Mouse (Mus musculus) lung, postnatal 0 days (tissue): ENCODE measurements around the gene Crybg3. TPM values are rescaled to one million over a fixed set of nuclear protein-coding genes. Genes with fewer than 3 reads are reported as not detected.

Source experiments
- ATAC-seq: fragments of 200-750 bp; cut with Nextera tagmentation; 2 replicates; pipeline ENCODE4 v1.8.0; 2017; ENCODE audit warnings: moderate library complexity
- DNase-seq: peaks from one replicate; pipeline ENCODE4 v3.0.0-alpha.2; 2016; ENCODE audit warnings: low spot score
- H3K27ac ChIP-seq: fragments of 300-500 bp; sonication (generic); 2 replicates; pipeline ENCODE4 v1.5.1; 2014; ENCODE audit warnings: antibody characterized with exemption, mild to moderate bottlenecking, low read length, mixed read lengths
- H3K27me3 ChIP-seq: fragments of 300-500 bp; sonication (generic); replicated peaks from 2 replicates; pipeline ENCODE4 v1.6.1; 2014; ENCODE audit warnings: low read length, mixed read lengths; ENCODE audit not compliant: insufficient read depth
- H3K36me3 ChIP-seq: fragments of 300-500 bp; sonication (generic); 2 replicates; pipeline ENCODE4 v1.6.1; 2014; ENCODE audit warnings: low read length, mixed read lengths; ENCODE audit not compliant: insufficient read depth
- H3K4me1 ChIP-seq: fragments of 300-500 bp; sonication (generic); 2 replicates; pipeline ENCODE4 v1.6.1; 2014; ENCODE audit warnings: antibody characterized with exemption, low read depth, low read length, mixed read lengths; ENCODE audit not compliant: insufficient read depth
- H3K4me2 ChIP-seq: fragments of 300-500 bp; sonication (generic); replicated peaks from 2 replicates; pipeline ENCODE4 v1.6.1; 2014; ENCODE audit warnings: low read depth, mild to moderate bottlenecking, low read length, moderate library complexity, mixed read lengths
- H3K4me3 ChIP-seq: fragments of 300-500 bp; sonication (generic); 2 replicates; pipeline ENCODE4 v1.5.1; 2014; ENCODE audit warnings: low read depth, low read length
- H3K9ac ChIP-seq: fragments of 300-500 bp; sonication (generic); replicated peaks from 2 replicates; pipeline ENCODE4 v1.6.1; 2014; ENCODE audit warnings: low read depth, mild to moderate bottlenecking
- H3K9me3 ChIP-seq: fragments of 300-500 bp; sonication (generic); 2 replicates; pipeline ENCODE4 v1.6.1; 2016; ENCODE audit warnings: low read length, mixed read lengths
- CTCF ChIP-seq: IDR thresholded peaks from 2 replicates; pipeline ENCODE4 v1.5.1; 2016; ENCODE audit warnings: antibody characterized with exemption, mild to moderate bottlenecking
- EP300 ChIP-seq: IDR thresholded peaks from 2 replicates; pipeline ENCODE4 v1.6.1; 2016; ENCODE audit warnings: antibody characterized with exemption, mild to moderate bottlenecking, control low read depth
- WGBS: fragments of 180-500 bp; shearing (Covaris S2); extraction: QIAGEN DNeasy Blood & Tissue Kit; methylation state at CpG from one replicate; pipeline ENCODE4 v1.1.7; 2014; 5-methylcytosine and 5-hydroxymethylcytosine counted together
- polyA plus RNA-seq: library from polyadenylated mRNA; unstranded; fragments of >200 nt; fragmentation: Nextera tagmentation; extraction: Ambion mirVana; gene quantifications from 2 replicates; pipeline ENCODE4 v1.2.1, GENCODE M21; 2015

The Crybg3 gene
- polyA plus RNA-seq, 1 experiment from 2014 or later: 6.0 TPM

DNA sequence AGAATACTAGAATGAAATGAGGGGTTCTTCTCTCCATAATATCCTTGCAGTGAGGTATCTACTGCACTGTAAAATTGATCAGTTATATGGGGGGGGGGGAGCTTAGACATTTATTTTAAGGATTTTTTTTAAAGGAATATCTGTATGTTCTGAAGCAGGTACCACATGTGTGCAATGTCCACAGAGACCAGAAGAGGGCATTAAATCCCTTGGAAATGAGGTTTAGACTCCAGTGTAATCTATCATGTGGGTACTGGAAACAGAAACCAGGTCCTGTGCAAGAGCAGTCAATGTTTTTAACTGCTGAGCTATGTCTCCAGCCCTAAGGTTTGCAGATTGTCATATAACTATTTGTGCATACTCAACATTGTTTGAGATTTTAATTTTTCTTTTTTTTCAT, 151.7 kb downstream of the Crybg3 start:
- Histone ChIP-seq H3K9ac (no peak overlapping the region), H3K36me3 (no peaks in the 10 kb centered on the region), H3K4me2 (no peak overlapping the region), H3K4me3 (no peak overlapping the region), H3K27ac (no peak overlapping the region), H3K27me3 (no peaks in the 10 kb centered on the region), H3K4me1 (no peaks in the 10 kb centered on the region), H3K9me3 (no peaks in the 10 kb centered on the region)
- no peak for TF ChIP-seq EP300
- no peak for TF ChIP-seq CTCF
- no peak for DNase-seq
- ATAC-seq: no peak

DNA sequence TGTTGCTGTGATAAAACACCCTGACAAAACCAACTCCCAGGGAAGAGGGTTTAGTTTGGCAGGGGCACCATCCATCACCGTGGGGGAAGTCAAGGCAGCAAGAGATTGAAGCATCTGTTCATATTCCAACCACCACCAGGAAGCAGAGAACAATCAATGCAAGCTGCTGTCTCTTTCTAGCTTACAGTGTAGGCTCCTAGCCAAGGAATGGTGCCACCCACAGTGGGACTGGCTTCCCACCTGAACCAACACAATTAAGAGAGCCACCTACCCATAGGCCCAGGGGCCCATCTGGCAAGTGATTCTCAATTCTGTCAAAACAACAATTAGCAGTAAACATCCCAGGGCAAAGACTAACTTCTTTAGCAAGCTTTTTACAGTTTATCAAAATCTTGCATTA, 152.6 kb downstream of the Crybg3 start:
- no peaks in the 10 kb centered on the region for H3K36me3 ChIP-seq

DNA sequence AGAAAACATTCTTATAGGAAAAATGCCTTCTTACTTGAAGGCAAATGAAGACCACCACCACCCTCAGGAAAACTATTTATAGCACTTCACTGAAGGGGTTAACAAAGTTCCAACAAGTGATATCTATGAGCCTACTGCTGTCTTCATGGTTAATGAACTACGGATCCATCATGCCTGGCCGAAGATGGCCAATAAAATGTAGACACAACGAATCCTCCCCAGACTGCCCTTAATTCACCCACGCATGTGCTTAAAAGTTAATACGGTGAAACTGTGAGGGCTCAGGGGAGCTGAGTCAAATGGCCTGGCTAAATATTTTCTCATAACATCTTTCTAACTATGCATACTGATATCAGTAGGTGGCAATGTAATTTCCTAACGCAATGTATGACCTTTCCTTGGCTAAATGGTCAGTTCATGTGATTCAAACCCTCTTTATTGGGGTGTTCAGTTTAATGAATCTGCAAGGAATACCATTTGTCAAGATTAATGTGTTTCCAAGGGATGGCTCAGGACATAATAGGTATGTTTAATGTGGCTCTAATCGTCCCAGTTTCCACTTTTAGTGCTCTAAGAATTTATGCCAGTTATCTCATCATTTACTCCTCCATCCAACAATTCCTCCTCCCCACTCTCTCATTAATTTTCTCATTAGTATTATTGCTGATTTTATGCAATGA, 155.8 kb downstream of the Crybg3 start:
- WGBS: 88% methylated on average over 7 of the region's 7 CpGs
- Histone ChIP-seq H3K27me3 (no peaks in the 10 kb centered on the region), H3K4me3 (no peak overlapping the region), H3K27ac (no peak overlapping the region), H3K36me3 (no peaks in the 10 kb centered on the region), H3K9ac (no peak overlapping the region), H3K9me3 (no peaks in the 10 kb centered on the region), H3K4me2 (no peak overlapping the region), H3K4me1 (no peaks in the 10 kb centered on the region)
- ATAC-seq (no peak), DNase-seq (no peak)
- no peak for TF ChIP-seq CTCF

More for the DNA sequence above, 152.6 kb downstream of the Crybg3 start:
- no peaks in the 10 kb centered on the region for H3K4me1 ChIP-seq
- DNase-seq (no peak), ATAC-seq (no peak)
- 91% methylated on average over 1 of the region's 1 CpGs for WGBS
- TF ChIP-seq EP300: no peak
- TF ChIP-seq CTCF: no peak
- no peak overlapping the region for H3K4me3 ChIP-seq
- no peak overlapping the region for H3K9ac ChIP-seq
- H3K4me2 ChIP-seq: no peak overlapping the region
- H3K27me3 ChIP-seq: no peaks in the 10 kb centered on the region
- no peak overlapping the region for H3K27ac ChIP-seq
- no peaks in the 10 kb centered on the region for H3K9me3 ChIP-seq

Other genes with a start within 250 kb of the Crybg3 start
- gene Olfr209, start 237.0 kb downstream of the Crybg3 start, polyA plus RNA-seq: not detected in 2 replicates
- gene Gabrr3, start 193.6 kb downstream of the Crybg3 start, polyA plus RNA-seq: not detected in 2 replicates
- 11.0 and 13.0 TPM in 2 replicates for gene Riox2, start 129.2 kb downstream of the Crybg3 start, polyA plus RNA-seq
- 21.7 and 23.3 TPM in 2 replicates for gene Arl6, start 38.4 kb upstream of the Crybg3 start, polyA plus RNA-seq